23 mouse cellular contexts compared by ENCODE assay signal in genomic region chr14:75030764-75031163, GRCm38 (mm10). TPM values are rescaled to one million over a fixed set of nuclear protein-coding genes. Genes with fewer than 3 reads are reported as not detected.
DNase-seq lines count a peak whose midpoint lies in the region; ATAC-seq and TF ChIP-seq lines count a peak whose summit lies in the region.
"Had no signal": no experiment of that assay in that cellular context is flagged by ENCODE, and none has a peak within 500 bp of the region (broad histone marks: within the 10 kb centered on the region; RNA-seq: fewer than 3 reads in every experiment).

No protein-coding gene starts in this region.

- TF ChIP-seq RAD21 in CH12.LX (IDR thresholded peaks at IDR 0.05; ENCODE audit: low read depth, low read length) (no peak), MEL (IDR thresholded peaks at IDR 0.05; ENCODE audit: low read depth, low read length) (no peak)

- H3K79me2 ChIP-seq in CH12.LX (replicated peaks; ENCODE audit: control insufficient read depth, extremely low read depth, insufficient read depth, poor library complexity, severe bottlenecking), result peaks cover 32% of the 10 kb centered on the region
- H3K79me2 ChIP-seq in MEL (ENCODE audit: control insufficient read depth, insufficient read depth, low read length, poor library complexity), result no peaks in the 10 kb centered on the region

- H3K36me3 ChIP-seq in CH12.LX (replicated peaks in 1 of 2; ENCODE audit: control insufficient read depth in 1 of 2, insufficient read depth in 1 of 2, low read length in 1 of 2) (peaks cover 15 to 51% of the 10 kb centered on the region in 2 experiments), MEL (ENCODE audit: control insufficient read depth in 1 of 2, insufficient read depth in 2 of 2, low read length in 2 of 2) (peaks cover 0 to 3% of the 10 kb centered on the region in 2 experiments; a peak in 1 of 4 replicates)
- no peaks in the 10 kb centered on the region for H3K36me3 ChIP-seq in liver, embryonic 13.5 days
- H3K36me3 ChIP-seq: embryonic facial prominence, embryonic 15.5 days; forebrain, embryonic 15.5 days; G1E; heart, embryonic 12.5 days; hindbrain, embryonic 12.5 days had no signal

- H3K4me2 ChIP-seq in CH12.LX (ENCODE audit: insufficient read depth, low read depth, poor library complexity, severe bottlenecking), result 0 out of 2 replicates have a peak overlapping the region, but pooled peaks have one; percentile 11
- H3K4me2 ChIP-seq in liver, embryonic 13.5 days, result no peak overlapping the region
- H3K4me2 ChIP-seq: embryonic facial prominence, embryonic 15.5 days; forebrain, embryonic 15.5 days; heart, embryonic 12.5 days; hindbrain, embryonic 12.5 days had no signal

- in situ Hi-C loops in CH12.LX (cut with MboI; ENCODE audit: low pct_ligation_motif_present, low pct_unique_long_range_greater_than_20kb, low sequenced_read_pairs), result no loop called here

- TF ChIP-seq EP300 in CH12.LX (IDR thresholded peaks at IDR 0.05; ENCODE audit: low read length) (no peak), MEL (IDR thresholded peaks at IDR 0.05; ENCODE audit: low read depth in 1 of 2, low read length in 2 of 2) (no peak)

- WGBS in liver, embryonic 13.5 days (ENCODE audit: insufficient replicate concordance), result 48% methylated on average over 7 of the region's 7 CpGs

- peak overlapping the region; percentile 75 for H3K27ac ChIP-seq in CH12.LX (ENCODE audit: insufficient read depth, low read depth)
- H3K27ac ChIP-seq in MEL (ENCODE audit: control insufficient read depth, low read depth, low read length), result no peak overlapping the region
- H3K27ac ChIP-seq in liver, embryonic 13.5 days, result no peak overlapping the region
- H3K27ac ChIP-seq: embryonic facial prominence, embryonic 15.5 days; forebrain, embryonic 15.5 days; heart, adult 2 months; hindbrain, embryonic 12.5 days had no signal

- H3K27me3 ChIP-seq in CH12.LX (replicated peaks), result no peaks in the 10 kb centered on the region
- H3K27me3 ChIP-seq in MEL (ENCODE audit: control insufficient read depth in 1 of 2, insufficient read depth in 2 of 2, low read length in 2 of 2), result no peaks in the 10 kb centered on the region; a peak in 2 of 4 replicates
- no peaks in the 10 kb centered on the region for H3K27me3 ChIP-seq in liver, embryonic 13.5 days
- H3K27me3 ChIP-seq: embryonic facial prominence, embryonic 15.5 days; forebrain, embryonic 15.5 days; heart, embryonic 12.5 days; hindbrain, embryonic 12.5 days had no signal

- dilution Hi-C loops in CH12.LX (cut with MboI; ENCODE audit: extremely low pct_ligation_motif_present, extremely low pct_unique_long_range_greater_than_20kb, low sequenced_read_pairs), result no loop called here

- H3K4me1 ChIP-seq in CH12.LX (ENCODE audit: control insufficient read depth in 1 of 2, insufficient read depth in 2 of 2) (peaks cover 28 to 84% of the 10 kb centered on the region in 2 experiments), MEL (ENCODE audit: control insufficient read depth in 1 of 2, insufficient read depth in 2 of 2, low read length in 2 of 2) (peaks cover 0 to 11% of the 10 kb centered on the region in 2 experiments; a peak in 2 of 4 replicates)
- H3K4me1 ChIP-seq in liver, embryonic 13.5 days (replicated peaks), result peaks cover 20% of the 10 kb centered on the region; the same call in 1 of the 2 replicates
- H3K4me1 ChIP-seq: embryonic facial prominence, embryonic 15.5 days; forebrain, embryonic 15.5 days; heart, embryonic 12.5 days; hindbrain, embryonic 12.5 days had no signal

- peaks cover 6% of the 10 kb centered on the region for H3K9me3 ChIP-seq in CH12.LX (replicated peaks; ENCODE audit: low read length)
- no peaks in the 10 kb centered on the region for H3K9me3 ChIP-seq in MEL (replicated peaks; ENCODE audit: insufficient read depth, low read length)
- no peaks in the 10 kb centered on the region for H3K9me3 ChIP-seq in liver, embryonic 13.5 days (replicated peaks)
- H3K9me3 ChIP-seq: embryonic facial prominence, embryonic 15.5 days; forebrain, embryonic 15.5 days; G1E; hindbrain, embryonic 12.5 days had no signal

- no peak for DNase-seq in CH12.LX (ENCODE audit: extremely low read depth)
- no peak for DNase-seq in MEL (ENCODE audit: low read depth, low spot score)
- no peak for DNase-seq in liver, embryonic 13.5 days
- DNase-seq in urinary bladder, postnatal 4 days (ENCODE audit: low spot score in 2 of 2), result no peak
- DNase-seq in T-cell, adult 2 months (ENCODE audit: low spot score), result no peak
- DNase-seq in frontal cortex, postnatal 14 days (ENCODE audit: low spot score in 2 of 2), result no peak
- DNase-seq: adrenal gland, postnatal 25 days; cerebellum, adult 2 months; cerebellum, postnatal 14 days; embryo, embryonic 11 days; gastrocnemius, postnatal 10 days; heart, adult 2 months; heart, postnatal 4 days had no signal

- TF ChIP-seq CTCF in CH12.LX (conservative IDR thresholded peaks at IDR 0.05 in 1 of 2, IDR thresholded peaks at IDR 0.05 in 1 of 2; ENCODE audit: low read depth in 2 of 2, low read length in 2 of 2) (no peak), MEL (IDR thresholded peaks at IDR 0.05 in 2 of 3, conservative IDR thresholded peaks at IDR 0.05 in 1 of 3; ENCODE audit: control insufficient read depth in 1 of 3, insufficient read depth in 1 of 3, low read depth in 2 of 3, low read length in 3 of 3, poor library complexity in 1 of 3, severe bottlenecking in 1 of 3) (no peak)

- H3K9ac ChIP-seq in CH12.LX (ENCODE audit: insufficient read depth, low read depth), result no peak overlapping the region
- H3K9ac ChIP-seq in MEL (ENCODE audit: control insufficient read depth, low read depth, low read length, poor library complexity, severe bottlenecking), result no peak overlapping the region
- no peak overlapping the region for H3K9ac ChIP-seq in liver, embryonic 13.5 days
- H3K9ac ChIP-seq: embryonic facial prominence, embryonic 15.5 days; forebrain, embryonic 15.5 days; heart, embryonic 12.5 days; hindbrain, embryonic 12.5 days had no signal

- H3K4me3 ChIP-seq in CH12.LX (replicated peaks in 1 of 3; ENCODE audit: low read depth in 2 of 3, low read length in 2 of 3, poor library complexity in 1 of 3), result no peak overlapping the region
- no peak overlapping the region for H3K4me3 ChIP-seq in MEL (ENCODE audit: control insufficient read depth in 1 of 2, insufficient read depth in 1 of 2, low read depth in 2 of 2, low read length in 2 of 2)
- H3K4me3 ChIP-seq in liver, embryonic 13.5 days (replicated peaks), result no peak overlapping the region
- H3K4me3 ChIP-seq: embryonic facial prominence, embryonic 15.5 days; erythroblast, embryonic 14.5 days; forebrain, embryonic 15.5 days; heart, adult 2 months; heart, embryonic 12.5 days; hindbrain, embryonic 12.5 days had no signal

- ATAC-seq in liver, embryonic 13.5 days (ENCODE audit: low read depth), result peak; percentile 48; the same call in 1 of the 2 replicates
- ATAC-seq in megakaryocyte-erythroid progenitor cell, adult 5-6 weeks (replicated peaks; ENCODE audit: low FRiP score, low TSS enrichment, poor library complexity, severe bottlenecking), result peak; percentile 66
- ATAC-seq: activated CD4-positive, CD25-positive, alpha-beta regulatory T cell, adult 4 months; forebrain, embryonic 15.5 days; hindbrain, embryonic 16.5 days; inflammation-experienced regulatory T-cells, adult 6 months had no signal

- no peak for TF ChIP-seq POLR2A in CH12.LX (IDR thresholded peaks at IDR 0.05; ENCODE audit: low read depth, low read length)
- no peak for TF ChIP-seq POLR2A in MEL (IDR thresholded peaks at IDR 0.05; ENCODE audit: control insufficient read depth in 1 of 2, insufficient read depth in 1 of 2, low read depth in 1 of 2, low read length in 2 of 2, poor library complexity in 1 of 2)

TF ChIP-seq in CH12.LX, 34 proteins besides CTCF, POLR2A, EP300 and RAD21:
- TF ChIP-seq USF2 (conservative IDR thresholded peaks at IDR 0.05; ENCODE audit: low read depth, low read length) (peak; percentile 54), USF1 (IDR thresholded peaks at IDR 0.05; ENCODE audit: low read depth, low read length) (peak; percentile 61), TBP (conservative IDR thresholded peaks at IDR 0.05; ENCODE audit: low read depth, low read length) (no peak), GABPA (IDR thresholded peaks at IDR 0.05; ENCODE audit: insufficient replicate concordance, low read depth, low read length) (no peak), BHLHE40 (IDR thresholded peaks at IDR 0.05; ENCODE audit: low read depth, low read length) (peak; percentile 70), MYC (IDR thresholded peaks at IDR 0.05; ENCODE audit: low read depth, low read length) (peak; percentile 53; the same call in 1 of the 2 replicates), MAX (IDR thresholded peaks at IDR 0.05; ENCODE audit: low read length) (peak; percentile 66; the same call in 1 of the 2 replicates)

TF ChIP-seq in MEL, 35 proteins besides CTCF, POLR2A, EP300 and RAD21:
- TF ChIP-seq USF1 (IDR thresholded peaks at IDR 0.05; ENCODE audit: low read depth, low read length), result peak; percentile 78
- TF ChIP-seq UBTF (IDR thresholded peaks at IDR 0.05; ENCODE audit: borderline replicate concordance, insufficient read depth, low read depth, low read length), result no peak

RNA-seq across cellular contexts. Expression of gene Rubcnl, which starts 14.9 kb away (rescaled TPM):
- total RNA-seq in CH12.LX (2012; rRNA removed) (23.5 and 24.9 TPM in 2 replicates), CH12.LX (2014; rRNA removed) (24.6 and 24.7 TPM in 2 replicates), MEL (2012; rRNA removed) (0.04 and 0.13 TPM in 2 replicates)
- polyA plus RNA-seq in CH12.LX (2012; ENCODE audit: insufficient read length, low read depth) (21.8 and 27.2 TPM in 2 replicates), MEL (2012; ENCODE audit: insufficient read depth in 1 of 2, insufficient read length in 2 of 2, low read depth in 1 of 2, low replicate concordance in 2 of 2, missing spikeins in 1 of 2) (under 1 TPM in 1 of 2 experiments, not detected in 1; 0.06 TPM)
- polyA plus RNA-seq in liver, embryonic 13.5 days (2015; fragmentation: Nextera tagmentation; extraction: Ambion mirVana), result 0.20 and 0.24 TPM in 2 replicates
- 0.11 and 0.22 TPM in 2 replicates for total RNA-seq in megakaryocyte-erythroid progenitor cell, adult 5-6 weeks (2014; fragmentation: Nextera tagmentation)
- 0.34 TPM in 1 of 2 replicates, not detected in the other for total RNA-seq in megakaryocyte-erythroid progenitor cell, adult 5-6 weeks (2017)
- polyA plus RNA-seq: G1E had no signal

Comparison
In these comparisons a context has a peak if more than half of its experiments do, and no peak if none do; other contexts are left out.
1. RNA of gene Rubcnl, which starts 14.9 kb away (total RNA-seq): 23.5 to 24.9 TPM in CH12.LX; 0.11 to 0.34 TPM in megakaryocyte-erythroid progenitor cell, adult 5-6 weeks and 0.04 to 0.13 TPM in MEL; every median in the first group is over 10 times any median in the second.
2. Of the 35 proteins assayed by ChIP-seq in both MEL and CH12.LX: peak only in MEL: none; only in CH12.LX: BHLHE40, MAX, MYC and USF2; in both: USF1; in neither: 30.